Mouse (Mus musculus) lung, postnatal 10 days (tissue): ENCODE results near the gene Sgsm1.

Experiments used
- DNase-seq: peaks from one replicate; pipeline ENCODE4 v3.0.0; 2021

The Sgsm1 gene

GRCm38 (mm10) chr5:113313998-113314397 is 3.4 kb upstream of the Sgsm1 start:
- peak; percentile 69 for DNase-seq

DNA sequence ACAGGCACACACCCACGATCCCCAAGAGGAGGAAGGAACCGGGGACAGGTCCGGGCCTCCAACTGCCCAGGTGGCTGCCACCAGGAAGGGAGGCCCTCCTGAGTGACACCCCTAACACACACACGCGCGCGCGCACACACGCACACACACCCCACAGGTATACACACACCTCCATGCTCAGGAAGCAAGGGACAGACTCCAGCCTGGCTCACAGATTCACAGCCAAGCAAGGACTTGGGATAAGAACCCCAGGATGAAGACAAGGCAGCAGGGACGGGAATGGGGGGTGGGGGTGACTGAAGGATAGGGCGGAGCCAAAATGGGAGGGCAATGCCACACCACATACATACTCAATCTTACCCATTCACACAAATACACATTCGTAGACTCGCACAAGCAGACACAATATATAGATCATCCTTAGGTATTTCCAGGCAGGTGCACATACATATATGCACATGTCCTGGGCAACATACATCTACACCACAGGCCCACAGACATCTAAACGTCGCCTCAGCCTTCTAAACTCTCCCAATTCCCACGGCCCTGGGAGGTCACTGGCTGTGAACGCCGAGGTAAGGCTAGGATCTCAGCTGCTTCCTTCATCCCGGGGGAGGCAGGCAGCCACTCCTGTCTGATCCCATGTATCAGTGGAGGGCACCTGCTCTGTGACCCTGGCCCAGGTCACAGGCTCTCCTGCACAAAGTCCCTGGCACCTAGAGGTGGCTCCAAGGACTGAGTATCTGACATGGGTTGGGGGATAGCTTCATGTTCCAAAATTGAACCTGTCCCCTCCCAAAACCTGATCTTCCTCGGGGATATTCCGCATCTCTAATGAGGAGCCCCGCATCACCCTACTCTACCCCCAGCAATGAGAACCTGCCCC is 852 bp downstream of the Sgsm1 start:
- DNase-seq: no peak

DNA sequence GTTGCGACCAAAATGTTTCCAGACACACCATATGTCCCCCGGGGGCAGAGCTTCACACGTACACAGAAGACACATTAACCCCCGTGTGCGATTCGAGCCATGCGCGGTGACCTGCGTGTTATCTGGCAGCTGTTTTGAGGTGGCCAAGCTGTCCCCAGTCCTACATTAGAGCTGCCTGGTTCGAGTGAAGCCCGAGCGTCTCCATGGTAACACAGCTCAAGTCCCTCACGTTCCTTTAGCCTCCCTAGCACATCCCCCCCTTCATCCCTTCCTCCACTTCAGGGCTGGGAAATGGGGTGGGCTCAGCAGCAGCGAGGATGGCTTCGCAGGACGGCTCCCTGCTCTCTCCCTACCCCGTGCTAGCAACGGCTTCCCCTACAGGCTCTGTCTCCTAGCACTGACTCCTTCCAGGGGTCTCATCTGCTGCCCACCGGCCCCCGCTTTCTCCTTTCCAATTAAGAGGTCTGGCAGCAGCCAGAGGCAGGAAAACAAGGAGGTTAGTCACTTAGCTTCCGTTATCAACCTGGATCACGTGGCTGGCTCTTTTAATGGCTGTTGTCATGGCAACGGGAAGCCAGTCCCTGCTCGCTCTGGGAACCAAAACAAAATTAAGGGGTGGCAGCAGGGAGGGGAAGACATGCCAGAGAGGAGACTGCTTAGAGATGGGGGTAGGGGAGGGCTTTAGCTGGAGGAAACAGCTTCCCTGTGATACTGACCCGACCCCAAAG is 3.7 kb downstream of the Sgsm1 start:
- peak; percentile 34 for DNase-seq

DNA sequence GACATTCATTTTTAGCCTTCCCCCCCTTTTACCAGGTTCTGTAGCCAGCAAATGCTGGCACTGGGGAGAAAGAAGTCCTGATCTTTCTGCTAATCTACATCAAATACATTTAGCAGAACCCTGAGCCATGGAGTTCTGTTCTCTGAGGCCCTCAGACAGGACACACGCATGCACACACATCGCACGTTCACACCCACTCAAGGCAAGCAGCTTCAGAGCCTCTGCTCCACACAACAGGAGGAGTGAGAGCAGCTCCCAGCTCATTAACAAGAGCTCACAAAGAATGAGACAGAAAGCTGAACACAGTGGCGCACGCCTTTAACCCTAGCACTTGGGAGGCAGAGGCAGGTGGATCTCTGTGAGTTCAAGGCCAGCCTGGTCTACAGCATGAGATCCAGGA is 6.1 kb downstream of the Sgsm1 start:
- no peak for DNase-seq

- DNase-seq: peak; percentile 25
Measured at GRCm38 (mm10) chr5:113301841-113302240, 8.7 kb downstream of the Sgsm1 start.

DNA sequence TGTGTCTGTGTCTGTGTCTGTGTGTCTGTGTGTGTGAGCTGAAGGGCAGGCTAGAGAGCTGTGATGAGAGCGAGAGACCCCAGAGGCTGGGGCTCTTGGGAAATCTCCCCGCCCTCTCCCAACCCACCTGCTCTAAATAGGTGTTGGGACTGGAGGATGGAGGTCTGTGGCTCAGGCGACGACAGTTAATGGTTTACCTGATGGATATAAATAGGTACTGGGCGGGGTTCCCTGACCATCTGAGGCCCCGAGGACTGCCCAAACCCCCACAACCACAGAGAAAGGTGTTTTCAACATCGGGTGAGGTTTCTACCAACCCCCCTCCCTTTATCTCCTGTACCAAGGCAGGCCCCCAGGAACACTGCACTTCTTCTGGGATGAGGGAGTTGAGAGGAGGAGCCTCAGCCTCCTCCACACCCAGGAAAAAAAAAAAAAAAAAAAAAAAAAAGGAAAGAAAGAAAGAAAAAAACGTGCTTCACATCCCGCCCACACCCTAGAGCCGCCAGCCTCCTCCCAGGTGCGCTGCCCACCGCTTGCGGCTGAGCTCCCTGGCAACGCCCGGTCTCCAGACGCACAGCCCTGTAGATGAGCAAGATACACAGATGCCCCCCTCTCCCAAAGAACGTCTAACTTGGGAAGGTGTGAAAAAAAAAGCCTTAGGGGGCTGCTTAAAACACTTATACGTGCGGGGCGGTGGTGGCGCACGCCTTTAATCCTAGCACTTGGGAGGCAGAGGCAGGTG is 10.3 kb downstream of the Sgsm1 start:
- no peak for DNase-seq

GRCm38 (mm10) chr5:113299433-113299832 is 11.2 kb downstream of the Sgsm1 start:
- no peak for DNase-seq

- no peak for DNase-seq
Measured at GRCm38 (mm10) chr5:113298826-113299225, 11.8 kb downstream of the Sgsm1 start.

GRCm38 (mm10) chr5:113298040-113298439 is 12.5 kb downstream of the Sgsm1 start:
- DNase-seq: peak; percentile 22

DNA sequence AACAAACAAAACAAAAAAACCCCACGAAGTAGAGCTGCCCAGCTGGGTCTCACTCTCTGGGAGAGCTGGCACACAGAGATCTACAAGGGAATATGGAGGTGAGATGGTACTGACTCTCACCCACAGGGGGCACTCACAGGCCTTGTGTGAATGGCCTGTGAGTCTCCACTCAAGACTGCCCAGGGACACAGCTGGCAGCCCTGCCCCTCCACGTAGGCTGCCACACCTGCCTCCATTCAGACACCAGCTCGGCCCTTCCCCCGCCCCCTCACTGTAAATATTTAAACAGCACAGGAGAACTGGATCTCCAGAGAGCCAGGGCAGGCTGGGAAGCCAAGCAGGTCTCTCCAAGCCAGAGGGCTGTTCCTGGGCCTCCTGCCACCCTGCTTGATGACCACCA is 14.8 kb downstream of the Sgsm1 start:
- DNase-seq: peak; percentile 82

DNA sequence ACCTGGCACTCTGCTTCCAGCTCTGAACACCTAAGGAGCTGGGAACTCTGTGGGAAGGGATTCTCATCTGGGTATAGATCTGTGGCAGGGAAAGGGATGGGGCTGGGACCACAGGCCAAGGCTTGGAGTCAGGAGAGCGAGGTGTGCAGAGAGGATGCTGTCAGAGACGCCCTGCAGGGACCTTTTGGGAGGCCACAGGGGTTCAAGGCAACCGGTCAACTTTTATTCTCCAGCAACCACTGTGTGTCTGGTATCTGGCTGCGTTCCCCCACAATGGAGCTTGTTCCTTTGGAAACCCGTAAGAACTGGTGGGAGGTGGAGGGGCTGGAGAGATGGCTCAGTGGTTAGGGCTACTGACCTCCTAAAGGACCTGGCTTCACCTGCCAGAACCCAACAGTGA is 16.0 kb downstream of the Sgsm1 start:
- no peak for DNase-seq

DNA sequence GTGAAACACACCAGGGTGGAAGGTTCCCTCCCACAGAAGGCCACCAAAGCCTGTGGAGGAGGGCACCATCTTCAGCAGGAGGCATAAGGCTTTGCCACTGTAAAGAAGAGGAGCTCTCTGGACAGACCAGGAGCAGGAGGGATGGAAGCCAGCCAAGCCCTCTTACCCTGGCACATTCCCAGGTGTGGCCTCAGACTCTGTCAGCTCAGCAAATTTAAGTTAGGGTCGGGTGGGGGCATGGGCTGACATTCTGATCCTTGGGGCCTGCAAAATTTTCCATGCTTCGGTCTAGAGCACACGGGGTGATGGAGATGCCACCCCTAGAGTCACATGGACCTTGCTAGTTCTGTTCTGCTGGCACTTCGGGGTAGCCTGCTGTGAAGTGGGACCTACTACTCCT is 17.1 kb downstream of the Sgsm1 start:
- DNase-seq: no peak

- no peak for DNase-seq
Measured at GRCm38 (mm10) chr5:113292832-113293231, 17.8 kb downstream of the Sgsm1 start.

GRCm38 (mm10) chr5:113292179-113292578 is 18.4 kb downstream of the Sgsm1 start:
- DNase-seq: peak; percentile 44

- DNase-seq: no peak
Measured at GRCm38 (mm10) chr5:113291125-113291524, 19.5 kb downstream of the Sgsm1 start.

GRCm38 (mm10) chr5:113290149-113290548 is 20.4 kb downstream of the Sgsm1 start:
- no peak for DNase-seq

DNA sequence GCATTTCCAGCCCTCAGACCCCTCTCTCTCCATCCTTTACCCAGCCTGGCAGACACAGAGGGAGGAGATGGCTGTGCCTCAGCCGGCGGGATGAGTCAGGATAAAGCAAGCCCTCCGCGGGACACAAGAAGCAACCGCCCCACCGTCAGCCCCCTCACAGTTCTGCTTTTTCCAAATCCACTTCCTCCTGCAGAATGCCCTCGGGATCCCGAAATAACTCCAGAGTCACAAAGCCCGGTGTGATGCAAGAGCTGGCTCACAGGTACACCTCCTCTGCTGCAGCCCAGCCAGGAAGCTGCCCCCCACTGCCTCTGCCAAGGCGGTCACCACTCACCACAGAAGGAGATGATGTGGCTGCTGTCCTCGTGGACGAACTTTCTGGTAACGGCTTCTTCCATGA is 22.1 kb downstream of the Sgsm1 start:
- no peak for DNase-seq

DNA sequence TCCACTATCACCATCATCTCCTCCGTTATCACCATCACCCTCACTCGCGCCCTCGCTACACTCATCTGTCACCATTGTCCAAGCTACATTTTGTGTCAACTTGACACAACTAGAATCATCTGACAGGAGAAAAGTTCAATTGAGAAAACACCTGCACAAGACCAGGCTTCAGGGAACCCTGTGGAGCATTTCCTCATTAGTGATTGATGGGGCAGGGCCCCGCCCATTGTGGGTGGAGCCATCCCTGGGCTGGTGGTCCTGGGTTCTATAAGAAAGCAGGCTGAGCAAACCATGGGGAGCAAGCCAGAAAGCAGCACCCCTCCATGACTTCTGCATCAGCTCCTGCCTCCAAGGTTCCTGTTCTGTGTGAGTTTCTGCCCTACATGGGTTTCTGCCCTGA is 22.8 kb downstream of the Sgsm1 start:
- DNase-seq: no peak

DNA sequence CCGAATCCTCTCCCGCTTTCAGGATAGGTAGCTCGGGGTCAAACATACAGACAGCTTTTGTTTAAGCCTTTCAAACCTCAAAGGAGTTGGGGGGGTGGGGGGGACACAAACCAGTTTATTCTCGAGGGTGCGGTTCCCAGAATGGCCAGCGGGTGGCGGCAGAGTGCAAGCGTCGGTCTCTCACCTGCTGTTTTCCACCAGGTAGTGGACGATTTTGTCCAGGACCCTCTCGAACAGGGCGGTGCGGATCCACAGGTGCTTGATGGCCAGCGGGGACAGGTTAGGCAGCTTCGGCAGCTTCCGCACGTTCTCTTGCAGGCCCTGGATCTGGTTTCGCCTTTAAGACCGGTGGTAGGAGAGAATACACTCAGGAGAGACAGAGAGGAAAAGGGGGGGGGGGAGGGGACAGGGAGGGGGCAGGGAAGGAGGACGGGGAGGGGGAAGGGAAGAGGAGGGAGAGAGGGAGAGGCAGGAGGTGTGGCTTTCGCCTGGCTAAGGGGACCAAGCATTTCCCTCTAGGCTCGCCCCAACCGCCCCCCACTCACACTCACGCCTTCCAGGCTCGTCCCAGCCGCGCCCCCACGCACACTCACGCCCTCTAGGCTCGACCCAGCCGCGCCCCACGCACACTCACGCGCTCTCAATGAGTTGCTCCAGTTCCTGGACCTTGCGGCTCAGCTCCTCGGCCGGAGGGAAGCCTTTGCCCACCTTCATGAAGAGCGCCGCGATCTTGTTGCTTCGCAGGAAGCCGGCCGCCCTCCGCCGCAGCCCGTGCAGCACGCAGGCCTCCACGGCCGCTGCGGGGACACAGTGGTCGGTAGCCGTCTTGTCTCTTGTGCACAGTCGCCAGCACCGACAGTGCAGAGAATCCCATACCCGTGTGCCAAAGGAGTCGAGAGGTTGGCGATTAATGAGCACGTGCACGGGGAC is 23.7 kb downstream of the Sgsm1 start:
- peak; percentile 69 for DNase-seq

- DNase-seq: no peak
Measured at GRCm38 (mm10) chr5:113286048-113286447, 24.5 kb downstream of the Sgsm1 start.

DNA sequence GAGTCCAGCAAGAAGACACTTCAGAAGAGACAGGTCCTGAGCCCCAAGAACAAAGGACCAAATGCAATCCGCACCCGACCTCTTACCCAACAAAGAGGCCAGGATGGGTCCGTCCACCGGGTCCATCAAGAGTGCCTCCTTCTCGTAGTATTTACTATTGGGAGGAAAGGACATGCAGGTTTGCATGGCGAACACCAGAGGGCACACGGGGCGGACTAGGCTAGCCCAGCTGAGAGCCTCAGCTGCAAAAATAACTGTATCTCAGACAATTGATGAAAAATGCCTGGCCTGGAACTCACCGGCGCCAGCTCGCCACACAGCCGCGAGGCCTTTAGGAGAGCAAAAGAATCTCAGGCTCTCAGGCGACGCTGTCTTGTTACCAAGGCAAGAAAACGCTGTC is 25.0 kb downstream of the Sgsm1 start:
- DNase-seq: no peak

- DNase-seq: no peak
Measured at GRCm38 (mm10) chr5:113283726-113284125, 26.9 kb downstream of the Sgsm1 start.
